Mouse (Mus musculus): Measurements from ENCODE around the gene Sbf2.

Sbf2 gene

DNA sequence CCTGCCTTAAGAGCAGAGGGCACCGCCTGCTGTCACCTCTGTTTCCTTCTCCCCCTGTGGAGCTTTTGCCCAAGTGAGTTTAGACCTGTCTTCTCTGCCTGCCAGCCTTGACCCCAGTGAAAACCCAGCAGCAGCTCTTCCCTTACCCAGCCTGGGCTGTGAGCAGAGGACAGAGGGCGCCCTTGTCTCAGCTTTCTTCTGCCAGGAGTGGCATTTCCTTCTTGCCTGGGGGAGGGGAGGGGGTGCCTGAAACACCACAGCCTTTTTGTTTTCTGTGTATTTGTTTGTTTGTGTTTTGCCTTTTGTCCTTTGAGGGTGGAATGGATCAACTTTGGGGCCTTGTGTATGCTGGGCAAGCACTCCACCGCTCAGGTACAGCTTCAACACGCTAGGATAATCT lies 342.3 kb downstream of the Sbf2 start:
- no peak for DNase-seq (ENCODE audit: low spot score)

DNA sequence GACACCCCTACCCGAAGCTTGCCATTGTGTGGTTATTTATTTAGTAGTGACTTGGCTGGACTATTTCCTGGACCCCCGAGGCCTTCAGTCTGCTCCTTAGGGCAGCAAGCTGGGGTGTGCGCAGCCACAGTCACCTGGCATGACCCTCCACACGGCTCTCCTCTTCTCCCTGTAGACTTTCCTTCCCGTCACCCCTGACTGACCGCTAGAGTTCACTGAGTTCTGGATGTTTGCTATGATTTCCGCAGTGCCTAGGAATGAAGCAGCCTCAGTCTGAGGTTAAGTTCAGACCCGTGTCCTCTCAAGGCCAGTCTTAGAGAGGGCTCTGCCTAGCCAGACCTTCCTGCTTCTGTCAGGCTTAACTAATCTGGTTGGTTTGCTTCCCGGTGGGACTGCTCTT lies 342.9 kb downstream of the Sbf2 start:
- no peak for DNase-seq (ENCODE audit: low spot score)

DNA sequence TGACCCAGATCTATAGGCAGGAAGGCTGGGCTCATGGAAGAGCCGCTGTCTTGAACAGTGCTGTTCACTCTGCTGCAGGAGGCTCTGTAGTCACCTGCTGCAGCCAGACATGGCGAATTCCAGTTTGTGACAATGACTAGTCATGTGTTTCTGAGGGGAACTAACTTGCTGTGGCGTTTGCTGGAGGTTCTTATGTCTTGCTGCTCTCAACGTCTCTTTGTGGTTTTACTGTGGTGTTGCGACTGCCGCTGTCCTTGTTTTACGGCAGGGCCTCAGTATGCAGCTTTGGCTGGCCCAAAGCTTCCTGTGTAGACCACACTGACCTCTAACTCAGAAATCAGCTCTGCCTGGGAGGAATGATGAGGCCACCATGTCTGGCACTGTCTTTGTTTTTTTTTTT lies 344.3 kb downstream of the Sbf2 start:
- no peak for DNase-seq (ENCODE audit: low spot score)

DNA sequence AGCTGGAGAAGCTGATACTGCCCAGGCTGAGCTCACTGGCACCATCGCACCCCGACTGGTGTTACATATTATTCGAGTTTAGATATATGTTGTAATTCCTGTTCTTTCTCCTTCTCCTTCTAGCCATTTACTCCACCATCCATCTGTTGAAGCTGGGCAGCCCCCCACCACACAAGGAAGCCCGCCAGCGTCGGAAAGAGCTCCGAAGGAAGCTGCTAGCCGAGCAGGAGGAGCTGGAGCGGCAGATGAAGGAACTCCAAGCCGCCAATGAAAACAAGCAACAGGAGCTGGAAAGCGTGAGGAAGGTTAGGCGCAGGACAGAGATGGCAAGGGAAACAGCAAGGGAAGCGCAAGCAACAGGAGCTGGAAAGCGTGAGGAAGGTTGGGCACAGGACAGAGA lies 344.9 kb downstream of the Sbf2 start:
- no peak for DNase-seq (ENCODE audit: low spot score)

DNA sequence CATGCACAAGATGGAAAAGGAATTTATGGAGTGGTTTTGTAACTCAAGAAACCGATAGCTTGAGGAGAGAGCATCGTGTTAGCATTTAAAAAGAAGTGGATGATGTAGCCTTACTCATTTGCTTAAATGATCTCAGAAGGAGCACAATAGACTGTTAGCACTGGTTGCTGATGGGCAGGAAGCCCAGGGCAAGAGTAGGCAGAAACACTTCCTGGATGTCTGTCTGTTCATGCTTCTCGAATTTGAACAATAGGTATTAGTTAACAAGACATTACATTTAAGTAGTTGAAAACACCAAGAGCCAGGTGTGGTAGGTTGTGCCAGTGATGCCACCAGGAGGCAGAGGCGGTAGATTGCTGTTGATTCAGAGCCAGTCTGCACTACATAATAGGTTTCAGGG lies 346.2 kb downstream of the Sbf2 start:
- no peak for DNase-seq (ENCODE audit: low spot score)

DNA sequence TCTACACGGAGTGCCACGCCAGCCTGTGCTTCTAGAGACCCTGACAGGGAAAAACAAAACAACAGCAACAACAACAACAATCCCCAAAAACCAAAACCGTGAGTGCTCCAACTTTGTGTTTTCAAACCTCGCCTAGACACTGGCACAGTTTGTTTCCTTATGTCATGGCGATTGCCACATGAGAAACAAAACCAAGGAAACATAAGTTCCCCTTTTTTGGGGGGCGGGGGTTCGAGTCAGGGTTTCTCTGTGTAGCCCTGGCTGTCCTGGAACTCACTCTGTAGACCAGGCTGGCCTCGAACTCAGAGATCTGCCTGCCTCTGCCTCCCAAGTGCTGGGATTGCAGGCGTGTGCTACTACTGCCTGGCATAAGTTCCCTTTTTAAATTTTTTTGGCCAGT lies 346.7 kb downstream of the Sbf2 start:
- DNase-seq (ENCODE audit: low spot score), result no peak

DNA sequence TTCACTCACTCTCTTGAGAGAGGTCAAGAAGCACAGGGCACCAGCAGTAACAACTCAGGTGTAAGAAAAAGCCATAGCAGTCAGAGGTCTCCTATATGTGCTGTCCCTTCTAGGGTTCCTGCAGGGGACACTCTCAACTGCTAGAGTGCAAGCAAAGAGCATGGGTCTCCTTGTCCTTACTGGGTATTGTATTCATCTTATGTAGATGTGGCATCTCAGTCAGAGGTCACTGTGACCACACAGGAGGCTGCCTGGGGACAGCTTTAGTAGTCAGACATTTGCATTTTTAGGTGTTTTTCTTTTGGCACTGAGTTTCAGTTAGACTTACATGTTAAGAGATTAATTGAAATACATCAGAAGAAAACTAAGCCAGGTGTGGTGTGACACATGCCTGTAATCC lies 347.7 kb downstream of the Sbf2 start:
- DNase-seq (ENCODE audit: low spot score), result no peak

DNA sequence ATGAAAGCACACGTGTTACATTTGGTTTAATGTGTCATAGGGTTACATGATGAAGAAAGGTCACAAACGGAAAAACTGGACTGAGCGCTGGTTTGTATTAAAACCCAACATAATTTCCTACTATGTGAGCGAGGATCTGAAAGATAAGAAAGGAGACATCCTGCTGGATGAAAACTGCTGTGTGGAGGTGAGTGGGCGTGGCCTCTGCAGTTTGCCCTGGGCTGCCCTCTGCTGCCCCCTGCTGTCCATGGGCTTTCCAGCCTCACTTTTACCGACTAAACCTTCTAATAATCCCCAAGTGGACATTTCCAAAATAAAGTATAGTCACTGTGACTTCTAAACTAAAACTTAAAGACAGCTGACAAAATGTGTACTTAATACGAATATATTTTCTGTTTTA lies 348.9 kb downstream of the Sbf2 start:
- DNase-seq (ENCODE audit: low spot score), result peak; percentile 75

DNA sequence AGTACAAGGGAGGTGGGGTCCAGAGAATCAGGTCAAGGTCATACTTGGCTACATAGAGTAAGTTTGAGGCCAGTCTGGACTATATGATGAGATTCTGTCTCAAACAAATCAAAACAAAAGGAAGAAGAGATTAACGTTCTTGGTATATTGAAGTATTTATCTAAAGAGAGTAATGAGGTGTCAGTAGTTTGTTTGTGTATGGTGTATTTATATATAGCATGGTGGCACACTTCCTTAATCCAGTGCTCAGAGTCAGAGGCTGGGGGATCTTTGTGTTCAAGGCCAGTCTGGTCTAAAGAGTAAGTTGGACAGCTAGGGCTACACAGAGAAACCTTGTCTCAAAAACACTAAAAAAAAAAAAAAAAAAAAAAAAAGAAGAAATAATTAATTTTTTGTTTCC lies 351.2 kb downstream of the Sbf2 start:
- no peak for DNase-seq (ENCODE audit: low spot score)

DNA sequence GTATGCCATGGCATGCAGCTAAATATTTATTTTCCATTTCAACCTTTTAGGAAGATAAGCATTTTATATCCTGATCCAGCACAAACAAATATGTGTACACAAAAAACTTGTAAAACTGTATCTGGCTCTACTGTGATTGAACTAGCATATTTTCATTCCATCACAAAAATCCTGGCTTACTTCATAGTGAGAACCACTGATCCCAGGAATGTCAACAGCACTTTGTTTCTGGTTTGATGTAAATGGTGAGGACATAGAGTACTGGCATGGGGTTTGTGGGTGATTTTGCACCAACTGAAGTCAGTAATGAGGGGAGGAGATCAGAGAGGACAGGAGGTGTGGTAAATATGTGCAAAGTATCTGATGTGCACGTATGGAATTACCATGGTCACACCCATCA lies 352.1 kb downstream of the Sbf2 start:
- DNase-seq (ENCODE audit: low spot score), result no peak

DNA sequence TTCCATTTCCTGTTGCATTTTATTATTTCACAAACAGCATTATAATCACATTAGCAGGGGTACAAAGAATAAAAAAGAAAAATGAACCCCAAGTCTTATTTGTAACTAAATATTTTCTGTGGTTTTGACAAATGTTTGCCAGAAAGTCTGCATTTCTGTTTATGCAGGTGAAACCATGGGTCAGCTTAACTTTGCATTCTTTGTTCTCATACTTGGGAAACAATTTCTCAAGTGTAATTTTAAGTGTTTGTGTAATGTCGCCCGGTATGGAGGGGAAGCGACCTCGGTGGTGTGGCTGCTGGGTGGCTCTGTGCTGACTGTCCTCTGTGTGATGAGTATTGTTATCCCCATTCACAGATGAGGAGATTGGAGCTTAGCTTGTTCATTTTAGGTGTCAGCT lies 352.9 kb downstream of the Sbf2 start:
- DNase-seq (ENCODE audit: low spot score), result no peak

DNA sequence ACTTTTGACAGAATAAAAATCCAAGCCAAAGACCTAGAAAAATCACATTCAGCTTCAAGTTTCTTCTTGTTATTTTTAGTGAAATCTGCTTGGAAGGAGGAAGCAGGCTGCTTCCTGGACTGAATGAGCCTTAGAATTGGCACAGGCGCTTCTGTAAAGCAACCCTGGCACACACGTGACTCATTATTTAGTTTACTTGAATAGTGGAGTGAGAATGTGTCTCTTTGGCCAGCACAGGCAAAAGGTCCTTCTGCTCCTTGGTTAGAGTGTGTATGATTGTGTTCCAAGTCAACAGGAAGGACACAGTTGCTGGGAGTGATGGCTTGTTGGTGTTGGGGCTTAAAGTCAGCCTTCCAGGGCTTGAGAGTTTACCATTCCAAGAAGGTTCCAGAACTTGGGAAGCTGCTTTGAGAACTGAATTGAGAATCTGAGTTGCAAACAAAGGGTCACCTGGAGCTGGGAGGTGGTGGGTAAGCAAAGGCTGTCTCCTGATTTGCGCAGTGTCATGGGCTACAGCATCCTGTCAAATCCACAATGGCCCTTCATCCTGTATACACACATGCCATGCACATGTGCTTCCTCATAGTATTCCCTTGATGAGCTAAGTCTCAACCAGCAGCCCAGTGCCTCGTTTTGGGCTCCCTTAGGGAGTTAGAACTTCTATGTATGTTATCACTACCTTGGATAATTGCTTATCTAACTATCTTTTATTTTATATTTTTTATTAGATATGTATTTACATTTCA lies 354.6 kb downstream of the Sbf2 start:
- no peak for DNase-seq (ENCODE audit: low spot score)

DNA sequence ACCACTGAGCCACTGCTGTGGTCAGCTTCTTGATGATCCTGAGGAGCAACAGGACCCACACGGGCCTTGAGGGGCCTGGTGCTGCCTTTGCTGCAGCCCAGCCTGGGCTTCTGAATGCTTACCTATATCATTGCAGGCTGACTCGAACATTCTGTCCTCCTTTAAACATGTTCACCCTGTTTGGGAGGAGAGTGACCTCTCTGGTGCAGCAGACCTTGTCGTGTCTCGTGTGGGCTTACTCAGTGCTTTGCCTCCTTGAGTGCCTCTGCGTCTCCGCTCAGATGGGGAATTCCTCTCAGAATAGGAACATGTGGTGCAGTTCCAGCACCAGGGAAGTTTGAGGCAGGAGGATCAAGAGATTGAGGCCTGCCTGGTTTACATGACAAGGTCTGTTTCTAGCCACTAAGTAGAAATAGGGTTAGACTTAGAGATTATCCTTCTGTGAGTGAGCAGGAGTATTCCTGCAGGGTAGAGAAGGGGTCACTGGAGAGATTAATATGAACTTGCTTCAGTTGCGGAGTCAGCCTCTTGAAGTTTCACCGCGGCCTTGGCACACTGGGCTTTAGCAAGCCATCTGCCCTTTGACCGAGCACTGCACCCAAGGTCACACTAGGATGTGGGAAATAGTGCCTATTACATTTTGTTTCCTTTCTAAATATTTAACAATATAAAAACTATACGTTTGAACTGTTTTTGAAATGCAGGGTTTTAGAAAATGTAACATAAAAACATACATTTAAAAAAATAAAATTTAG lies 356.3 kb downstream of the Sbf2 start:
- no peak for DNase-seq (ENCODE audit: low spot score)

Measured in urinary bladder, postnatal 10 days (tissue).